Mouse (Mus musculus) T-cell, adult 2 months (primary cell): ENCODE data around the gene Tbc1d13.
"Not testable (repeated sequence)": the region's sequence is repeated elsewhere in the genome, so short reads cannot be mapped to it uniquely, and the experiment has no call there.

Source experiments
- DNase-seq: peaks from one replicate; pipeline ENCODE4 v3.0.0; 2022; ENCODE audit warnings: low spot score

Tbc1d13 gene

DNA sequence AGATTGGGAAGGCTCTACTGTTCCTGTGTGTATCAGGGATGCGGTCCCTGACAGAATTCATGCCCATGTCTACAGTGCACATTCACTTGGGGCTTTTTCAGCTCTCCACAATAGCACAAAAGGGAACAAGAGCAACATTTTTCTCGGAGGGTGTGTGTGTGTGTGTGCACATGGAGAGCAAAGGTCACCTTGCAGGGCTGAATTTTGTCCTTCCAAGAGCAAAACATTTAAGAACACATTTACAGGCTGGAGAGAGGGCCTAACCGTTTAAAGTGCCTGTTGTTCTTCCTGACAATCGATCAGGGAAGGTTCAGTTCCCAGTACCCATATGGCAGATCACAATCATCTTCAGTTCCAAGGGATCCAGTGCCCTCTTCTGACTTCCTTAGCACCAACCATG lies 3.4 kb upstream of the Tbc1d13 start:
- DNase-seq: no peak

GRCm38 (mm10) chr2:30131240-30131639 lies 2.3 kb upstream of the Tbc1d13 start:
- DNase-seq: peak; percentile 42

DNA sequence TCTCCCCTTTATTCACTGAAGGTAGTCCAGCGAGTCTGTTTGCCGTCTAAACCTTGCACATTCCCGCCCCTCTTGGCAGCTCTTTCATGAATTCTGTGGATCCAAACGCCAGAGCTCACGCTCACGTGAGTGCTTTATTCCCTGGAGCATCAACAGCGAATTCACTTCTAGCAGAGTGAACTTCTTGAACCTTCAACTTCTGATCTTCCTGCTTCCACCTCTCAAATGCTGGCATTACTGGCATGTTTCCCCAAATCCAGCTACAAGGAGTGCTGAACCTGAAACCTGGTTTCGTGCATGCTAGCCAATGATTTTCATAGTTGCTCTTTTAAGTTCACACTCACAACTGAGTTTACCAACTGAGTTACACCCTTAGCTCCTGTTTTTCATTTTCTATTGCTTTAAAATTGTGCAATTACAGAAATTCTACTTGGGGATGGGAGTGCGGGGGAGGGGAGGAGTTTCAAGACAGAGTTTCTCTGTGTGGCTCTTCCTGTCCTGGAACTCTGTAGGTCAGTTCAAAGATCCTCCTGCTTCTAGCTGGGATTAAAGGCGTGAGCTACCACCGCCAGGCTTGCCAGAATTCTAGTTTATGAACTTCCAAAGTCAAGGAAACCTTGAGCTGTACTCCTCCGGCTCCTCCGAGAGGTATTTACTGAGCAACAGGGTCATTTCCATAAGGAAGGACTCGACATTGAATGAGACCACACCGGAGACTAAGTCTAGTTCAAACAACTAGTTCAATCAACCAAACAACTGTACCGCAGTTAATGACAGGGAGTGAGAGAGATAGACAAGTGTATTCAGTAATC lies 539 bp upstream of the Tbc1d13 start:
- DNase-seq: no peak

- DNase-seq: no peak
These were observed 799 bp downstream of the Tbc1d13 start for GRCm38 (mm10) chr2:30134378-30134711.

DNA sequence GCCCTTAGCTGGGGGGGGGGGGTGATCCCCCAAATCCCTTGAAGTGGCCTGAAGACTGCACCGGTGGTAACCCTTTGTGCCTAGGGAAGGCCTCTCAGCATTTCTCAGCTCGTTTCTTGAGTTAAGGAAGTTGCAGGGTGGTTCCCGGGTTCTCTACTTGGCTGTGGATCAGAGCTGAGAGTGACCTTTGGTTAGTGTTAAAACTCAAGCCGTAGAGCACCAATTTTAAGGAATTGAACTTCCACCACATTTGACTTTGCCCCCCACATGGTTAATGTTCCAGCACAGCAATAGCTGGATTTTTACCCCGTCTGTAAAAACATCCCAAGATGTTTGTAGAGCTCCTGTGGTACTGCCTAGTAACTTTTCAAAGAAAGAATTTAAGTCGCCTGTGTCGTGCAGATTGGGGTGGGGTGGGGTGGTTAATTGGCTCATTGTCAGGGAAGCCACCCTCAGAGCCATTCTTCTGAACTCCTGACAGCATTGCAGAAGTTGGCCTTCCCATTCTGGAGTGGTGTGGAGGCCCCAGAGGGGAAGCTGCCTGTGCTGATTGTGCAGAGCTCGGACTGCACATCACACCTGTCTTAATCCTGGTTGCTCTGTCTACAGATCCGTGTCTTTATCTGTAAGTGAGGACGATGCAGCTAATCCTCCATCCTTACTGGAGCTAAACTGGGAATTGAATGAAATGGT lies 1.5 kb downstream of the Tbc1d13 start:
- no peak for DNase-seq

DNA sequence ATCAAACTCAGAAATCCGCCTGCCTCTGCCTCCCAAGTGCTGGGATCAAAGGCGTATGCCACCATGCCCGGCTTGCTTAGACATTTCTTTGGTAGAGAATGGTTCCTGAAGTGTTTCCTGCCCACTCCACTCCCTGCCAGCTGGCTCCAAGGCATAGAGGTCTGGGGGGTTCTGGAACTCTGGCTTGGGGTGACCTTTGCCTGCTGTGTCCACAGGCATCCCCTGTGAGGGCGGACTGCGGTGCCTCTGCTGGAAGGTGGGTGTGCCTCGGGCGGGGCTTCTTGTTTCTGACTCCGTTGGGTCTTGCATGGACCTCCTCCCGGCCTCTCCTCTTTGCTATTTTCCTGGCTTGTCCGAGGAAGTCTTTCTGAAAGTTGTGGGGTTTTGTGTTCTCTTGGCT lies 2.9 kb downstream of the Tbc1d13 start:
- no peak for DNase-seq

GRCm38 (mm10) chr2:30140021-30140420 lies 6.5 kb downstream of the Tbc1d13 start:
- not testable (repeated sequence) for DNase-seq

DNA sequence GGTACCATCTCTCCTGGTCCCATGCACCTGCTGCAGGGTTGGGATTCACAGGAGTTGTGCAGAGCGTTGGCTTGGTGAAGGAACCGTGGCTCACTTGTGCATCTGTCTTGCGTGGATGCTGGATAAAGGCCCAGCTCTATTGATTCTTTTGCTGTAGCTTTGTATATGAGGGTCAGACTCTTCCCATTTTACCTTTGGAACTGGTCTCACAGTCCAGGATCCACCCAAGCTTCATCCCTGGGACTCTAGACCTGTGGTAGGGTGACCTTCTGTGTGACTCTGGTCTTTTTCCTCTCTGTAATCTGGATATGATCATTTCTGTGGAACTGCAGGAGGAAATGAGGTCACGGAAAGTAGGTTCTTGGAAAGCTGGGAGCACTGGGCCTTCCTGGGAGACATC lies 10.9 kb downstream of the Tbc1d13 start:
- DNase-seq: no peak

- DNase-seq: no peak
These were observed 13.9 kb downstream of the Tbc1d13 start for GRCm38 (mm10) chr2:30147466-30147865.

DNA sequence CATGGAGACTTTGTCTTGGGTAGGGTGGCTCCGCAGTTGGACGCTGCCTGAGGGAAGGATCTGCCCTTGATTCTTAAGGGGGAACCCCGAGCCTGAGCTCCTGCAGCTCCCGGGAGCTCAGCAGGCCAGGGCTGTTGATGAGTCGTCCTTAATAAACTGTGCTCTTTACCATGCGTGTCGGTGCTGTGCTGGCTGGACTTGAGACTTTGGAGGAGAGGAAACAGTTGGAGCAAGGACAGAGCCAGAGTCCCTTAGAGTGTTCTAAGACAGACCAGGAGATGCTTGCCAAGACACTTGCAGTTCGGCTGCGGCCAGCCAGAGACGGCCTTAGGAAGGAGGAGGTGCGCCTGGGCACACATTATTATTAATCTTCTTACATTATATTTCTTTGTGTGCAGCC lies 18.3 kb downstream of the Tbc1d13 start:
- no peak for DNase-seq

DNA sequence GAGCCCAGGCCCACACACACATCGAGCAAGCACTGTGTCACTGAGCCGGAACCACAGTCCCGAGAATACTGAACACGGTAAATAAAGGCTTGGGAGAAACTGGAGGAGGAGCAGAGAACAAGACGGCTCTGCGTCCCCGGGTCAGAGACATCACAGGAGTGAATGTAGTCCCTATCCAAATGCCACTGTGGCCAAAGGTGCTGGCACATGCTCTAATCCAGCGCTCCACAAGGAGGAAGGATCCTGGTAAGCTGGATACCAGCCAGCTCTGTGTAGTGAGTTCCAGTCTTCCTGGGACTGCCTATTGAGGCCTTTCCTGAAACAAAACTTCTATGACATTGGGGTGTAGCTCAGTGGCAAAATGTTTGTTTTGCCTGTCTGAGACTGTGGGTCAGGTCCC lies 19.1 kb downstream of the Tbc1d13 start:
- no peak for DNase-seq

DNA sequence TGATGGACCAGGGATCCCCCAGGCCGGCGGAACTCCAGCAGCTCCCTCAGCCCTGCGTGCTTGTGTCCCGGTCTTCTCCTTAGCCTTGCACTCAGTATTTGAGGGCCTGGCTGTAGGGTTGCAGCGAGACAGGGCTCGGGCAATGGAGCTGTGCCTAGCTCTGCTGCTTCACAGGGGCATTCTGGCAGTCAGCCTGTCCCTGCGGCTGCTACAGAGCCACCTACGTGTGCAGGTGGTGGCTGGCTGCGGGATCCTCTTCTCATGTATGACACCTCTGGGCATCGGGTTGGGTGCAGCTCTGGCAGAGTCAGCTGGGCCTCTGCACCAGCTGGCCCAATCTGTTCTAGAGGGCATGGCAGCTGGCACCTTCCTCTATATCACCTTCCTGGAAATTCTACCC lies 26.3 kb downstream of the Tbc1d13 start:
- DNase-seq: not testable (repeated sequence)

DNA sequence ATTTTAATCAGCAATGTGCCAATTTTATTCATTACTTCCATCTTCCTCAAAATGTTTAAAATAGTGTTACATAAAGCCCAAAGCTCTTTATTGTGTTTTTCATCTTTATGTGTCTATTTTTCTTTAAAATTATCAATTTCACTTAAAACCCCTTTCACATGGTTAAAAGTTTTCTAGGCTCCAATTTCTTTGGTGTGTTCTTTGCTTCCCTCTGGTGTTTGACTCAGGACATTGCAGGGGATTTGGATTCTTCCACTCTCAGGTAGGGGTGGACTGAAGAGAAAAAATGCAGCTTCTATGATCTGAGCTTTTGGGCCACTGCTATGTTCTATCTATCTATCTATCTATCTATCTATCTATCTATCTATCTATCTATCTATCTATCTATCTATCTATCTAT lies 28.3 kb downstream of the Tbc1d13 start:
- peak; percentile 46 for DNase-seq

DNA sequence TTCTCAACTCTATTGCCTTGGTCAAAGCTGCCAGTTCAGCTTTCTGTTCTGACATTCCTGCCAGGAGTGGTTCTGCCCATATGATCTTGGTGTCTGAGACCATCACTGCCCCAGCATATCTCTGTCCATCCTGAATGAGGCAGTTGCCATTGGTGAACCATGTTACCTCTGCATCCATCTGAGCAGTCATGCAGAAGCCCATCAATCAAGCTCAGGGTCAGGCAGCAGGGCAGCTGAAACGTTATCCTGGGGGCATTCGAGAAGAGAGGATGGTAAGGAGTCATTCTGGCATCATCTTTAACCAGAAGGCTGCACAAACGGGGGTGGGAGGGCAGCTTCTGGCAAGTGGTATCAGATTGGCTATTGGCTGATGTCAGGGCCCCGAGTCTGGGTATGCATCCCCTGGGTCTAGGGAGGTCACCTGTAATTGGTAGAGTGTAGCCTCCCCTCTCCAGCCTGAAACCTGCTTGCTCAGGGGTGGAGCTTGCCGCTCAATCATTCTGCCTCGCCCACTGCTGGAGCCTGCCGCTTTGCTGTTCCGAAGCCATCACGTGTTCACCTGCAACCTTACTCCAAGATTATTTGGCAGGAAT lies 30.9 kb downstream of the Tbc1d13 start:
- DNase-seq: no peak

GRCm38 (mm10) chr2:30166677-30167076 lies 33.1 kb downstream of the Tbc1d13 start:
- DNase-seq: no peak

GRCm38 (mm10) chr2:30171371-30171996 lies 37.9 kb downstream of the Tbc1d13 start, which contains the start of gene Endog:
Endog (plus strand) TSS chr2:30171493.
- DNase-seq: peak; percentile 76

DNA sequence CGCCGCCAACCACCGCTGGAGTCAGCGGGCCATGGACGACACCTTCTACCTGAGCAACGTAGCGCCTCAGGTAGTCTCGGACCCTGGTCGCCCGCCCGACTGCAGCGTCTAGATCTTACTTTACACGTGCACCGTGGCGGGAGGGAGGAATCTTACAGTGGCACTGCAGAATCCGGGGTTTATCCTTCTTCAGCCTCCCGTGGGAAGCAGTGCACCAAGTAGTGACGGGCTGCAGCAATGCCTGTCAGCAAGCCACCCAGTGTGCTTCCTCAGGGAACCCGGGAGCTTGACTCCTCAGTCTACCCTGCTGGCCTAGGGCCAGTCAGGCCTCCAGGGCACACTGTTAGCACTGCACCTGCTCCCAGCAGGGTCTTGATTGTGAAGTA lies 38.4 kb downstream of the Tbc1d13 start:
- no peak for DNase-seq

DNA sequence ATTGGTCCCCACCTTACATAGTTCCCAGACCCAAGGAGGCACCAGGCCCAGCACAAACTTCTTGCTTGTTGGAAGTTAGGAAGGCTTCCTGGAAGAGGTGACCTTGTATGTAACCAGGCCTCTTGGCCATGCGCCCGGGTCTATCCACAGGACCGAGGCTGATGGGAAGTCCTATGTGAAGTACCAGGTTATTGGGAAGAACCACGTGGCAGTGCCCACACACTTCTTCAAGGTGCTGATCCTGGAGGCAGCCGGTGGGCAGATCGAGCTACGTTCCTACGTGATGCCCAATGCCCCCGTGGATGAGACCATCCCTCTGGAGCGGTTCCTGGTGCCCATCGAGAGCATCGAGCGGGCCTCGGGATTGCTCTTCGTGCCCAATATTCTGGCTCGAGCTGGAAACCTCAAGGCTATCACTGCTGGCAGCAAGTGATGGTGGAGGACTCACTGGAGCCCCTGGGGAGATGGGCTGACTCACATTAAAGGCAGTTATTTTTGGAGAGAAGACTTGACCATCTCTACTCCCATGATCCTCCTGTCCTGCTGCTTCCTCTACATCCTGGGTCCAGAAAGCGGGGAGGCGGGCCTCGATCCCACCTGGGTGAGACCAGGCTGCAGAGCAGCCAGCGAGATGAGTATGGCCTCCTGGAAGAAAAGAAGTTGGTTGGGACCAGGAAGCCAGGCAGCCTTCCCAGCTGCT lies 40.1 kb downstream of the Tbc1d13 start:
- no peak for DNase-seq

GRCm38 (mm10) chr2:30175897-30176296 lies 42.4 kb downstream of the Tbc1d13 start:
- DNase-seq: no peak

DNA sequence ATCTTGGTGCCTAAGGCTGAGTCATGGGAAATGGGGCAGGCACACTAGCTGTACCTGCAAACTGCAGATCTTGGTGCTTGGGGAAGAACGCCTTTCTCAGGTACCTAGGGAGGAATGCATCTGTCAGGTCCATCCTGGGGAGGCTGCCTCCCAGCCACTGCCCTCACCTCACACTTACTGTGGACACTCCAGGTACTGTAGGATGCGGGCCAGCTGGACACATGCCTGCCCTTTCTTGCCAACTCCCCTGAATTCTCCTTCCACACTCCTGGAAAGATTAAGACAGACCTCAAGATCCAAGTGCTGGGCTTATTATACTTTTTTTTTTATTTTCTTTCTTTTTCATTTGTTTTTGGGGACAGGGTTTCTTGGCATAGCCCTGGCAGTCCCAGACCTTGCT lies 43.0 kb downstream of the Tbc1d13 start:
- no peak for DNase-seq

GRCm38 (mm10) chr2:30177700-30178675 lies 44.4 kb downstream of the Tbc1d13 start, which contains the start of gene Spout1:
Spout1 (minus strand) TSS chr2:30178459.
- DNase-seq: peak; percentile 96
